Mouse (Mus musculus) ES-E14 (cell line): ENCODE results near the gene Tacc3. TPM values are rescaled to one million over a fixed set of nuclear protein-coding genes. Genes with fewer than 3 reads are reported as not detected.

Experiments
- DNase-seq: peaks from one replicate; pipeline ENCODE4 v3.0.0-alpha.2; 2013; ENCODE audit warnings: low read depth, low spot score
- H3K27ac ChIP-seq: 2 replicates; pipeline ENCODE4 v1.5.1; 2012; ENCODE audit warnings: low read depth, mild to moderate bottlenecking, low read length, moderate library complexity, mixed read lengths; ENCODE audit not compliant: poor library complexity, insufficient read depth, severe bottlenecking
- H3K36me3 ChIP-seq: 2 replicates; pipeline ENCODE4 v1.6.1; 2012; ENCODE audit warnings: mild to moderate bottlenecking, low read length, moderate library complexity, mixed read lengths; ENCODE audit not compliant: control insufficient read depth, poor library complexity, insufficient read depth, severe bottlenecking
- H3K4me1 ChIP-seq, 2 experiments: fragments of 150-350 bp in 1 of 2; sonication (generic) in 1 of 2; 2 replicates each; pipeline ENCODE4 v1.6.1; 2012; ENCODE audit warnings: low read length in 2 of 2, mild to moderate bottlenecking in 1 of 2, mixed read lengths in 1 of 2; ENCODE audit not compliant: control insufficient read depth in 2 of 2, insufficient read depth in 2 of 2, poor library complexity in 1 of 2
- H3K4me3 ChIP-seq, 2 experiments: fragments of 150-350 bp in 1 of 2; sonication (generic) in 1 of 2; 2 replicates each; pipeline ENCODE4 v1.5.1; 2012; ENCODE audit warnings: low read length in 2 of 2, low read depth in 1 of 2, mild to moderate bottlenecking in 1 of 2, mixed read lengths in 1 of 2; ENCODE audit not compliant: insufficient read depth in 1 of 2, poor library complexity in 1 of 2, severe bottlenecking in 1 of 2
- H3K9ac ChIP-seq: 2 replicates; pipeline ENCODE4 v1.6.1; 2012; ENCODE audit warnings: low read depth, mild to moderate bottlenecking, low read length, mixed read lengths; ENCODE audit not compliant: poor library complexity, insufficient read depth, severe bottlenecking
- H3K9me3 ChIP-seq: fragments of 150-350 bp; sonication (generic); 2 replicates; pipeline ENCODE4 v1.6.1; 2012; ENCODE audit warnings: low read depth, mild to moderate bottlenecking, low read length; ENCODE audit not compliant: control insufficient read depth, insufficient read depth
- CHD2 ChIP-seq: IDR thresholded peaks from 2 replicates; pipeline ENCODE4 v1.6.1; 2014; ENCODE audit warnings: mild to moderate bottlenecking, low read depth, low read length, inconsistent platforms
- HCFC1 ChIP-seq: IDR thresholded peaks from 2 replicates; pipeline ENCODE4 v1.6.1; 2012; ENCODE audit warnings: low read length, inconsistent platforms, borderline replicate concordance; ENCODE audit not compliant: insufficient read depth
- MAFK ChIP-seq: IDR thresholded peaks from 2 replicates; pipeline ENCODE4 v1.6.1; 2014; ENCODE audit warnings: mild to moderate bottlenecking, low read depth, low read length, inconsistent platforms; ENCODE audit not compliant: insufficient read depth
- ZC3H11A ChIP-seq: IDR thresholded peaks from 2 replicates; pipeline ENCODE4 v1.6.1; 2012; ENCODE audit warnings: low read depth, mild to moderate bottlenecking, inconsistent platforms, low read length, borderline replicate concordance
- ZNF384 ChIP-seq: IDR thresholded peaks from 2 replicates; pipeline ENCODE4 v1.6.1; 2012; ENCODE audit warnings: low read depth, low read length, inconsistent platforms
- in situ Hi-C, 2 experiments: fragments of 600-800 bp; cut with MboI; formaldehyde crosslinking; loops; one replicate each; pipeline ENCODE4 v1.15.1; 2025; ENCODE audit warnings: low sequenced_read_pairs in 2 of 2, inconsistent platforms in 1 of 2; ENCODE audit not compliant: unreplicated experiment in 2 of 2
- total RNA-seq: library from RNA; depleted of rRNA; stranded (reverse); fragments of 300-350 nt; gene quantifications from 2 replicates; pipeline ENCODE4 v1.2.3, GENCODE M21; 2012

The Tacc3 gene
- total RNA-seq, 1 experiment: 132 TPM

GRCm38 (mm10) chr5:33703999-33704398 is 46.1 kb downstream of the Tacc3 start:
- TF ChIP-seq HCFC1: no peak
- no peak for TF ChIP-seq CHD2
- TF ChIP-seq MAFK: no peak
- no peak for TF ChIP-seq ZNF384
- TF ChIP-seq ZC3H11A: no peak
- no peak for DNase-seq
- Histone ChIP-seq H3K9me3 (no peaks in the 10 kb centered on the region), H3K9ac (no peak overlapping the region), H3K27ac (no peak overlapping the region), H3K36me3 (no peaks in the 10 kb centered on the region), H3K4me1 (peaks cover 3 to 12% of the 10 kb centered on the region in 2 experiments; a peak in 3 of 4 replicates), H3K4me3 (no peak overlapping the region)
- in situ Hi-C loops: loop anchor here in 1 of 2 experiments (25.0 kb wide), 1 partner anchor 1683 kb away; the partner anchor contains the start of gene Hmx1

- H3K27ac ChIP-seq: no peak overlapping the region
- H3K4me3 ChIP-seq: no peak overlapping the region
- no peak overlapping the region for H3K9ac ChIP-seq
- no peak for TF ChIP-seq MAFK
- TF ChIP-seq HCFC1: no peak
- H3K9me3 ChIP-seq: no peaks in the 10 kb centered on the region
- in situ Hi-C loops: loop anchor here in 1 of 2 experiments (25.0 kb wide), 1 partner anchor 1682 kb away; the partner anchor contains the start of gene Hmx1
- DNase-seq: no peak
- peaks cover 3 to 12% of the 10 kb centered on the region in 2 experiments; a peak in 3 of 4 replicates for H3K4me1 ChIP-seq
- H3K36me3 ChIP-seq: no peaks in the 10 kb centered on the region
Measured at GRCm38 (mm10) chr5:33704945-33705611, 47.1 kb downstream of the Tacc3 start.

GRCm38 (mm10) chr5:33705612-33706349 is 47.9 kb downstream of the Tacc3 start:
- in situ Hi-C loops: loop anchor here in 1 of 2 experiments (25.0 kb wide), 1 partner anchor 1682 kb away; the partner anchor contains the start of gene Hmx1
- no peaks in the 10 kb centered on the region for H3K36me3 ChIP-seq
- H3K4me1 ChIP-seq: peaks cover 0 to 12% of the 10 kb centered on the region in 2 experiments; a peak in 2 of 4 replicates
- no peak overlapping the region for H3K9ac ChIP-seq
- no peak overlapping the region for H3K4me3 ChIP-seq
- DNase-seq: no peak
- H3K9me3 ChIP-seq: no peaks in the 10 kb centered on the region
- no peak for TF ChIP-seq ZC3H11A
- TF ChIP-seq CHD2: no peak
- no peak for TF ChIP-seq MAFK
- no peak overlapping the region for H3K27ac ChIP-seq

- Histone ChIP-seq H3K9me3 (no peaks in the 10 kb centered on the region), H3K36me3 (no peaks in the 10 kb centered on the region), H3K9ac (no peak overlapping the region), H3K4me3 (no peak overlapping the region), H3K4me1 (peaks cover 0 to 12% of the 10 kb centered on the region in 2 experiments; a peak in 2 of 4 replicates), H3K27ac (no peak overlapping the region)
- no peak for TF ChIP-seq ZNF384
- in situ Hi-C loops: loop anchor here in 1 of 2 experiments (25.0 kb wide), 1 partner anchor 1681 kb away; the partner anchor contains the start of gene Hmx1
- DNase-seq: no peak
Measured at GRCm38 (mm10) chr5:33706350-33706629, 48.4 kb downstream of the Tacc3 start.

- H3K27ac ChIP-seq: no peak overlapping the region
- in situ Hi-C loops: loop anchor here in 1 of 2 experiments (25.0 kb wide), 1 partner anchor 1680 kb away; the partner anchor contains the start of gene Hmx1
- no peaks in the 10 kb centered on the region for H3K9me3 ChIP-seq
- H3K4me3 ChIP-seq: no peak overlapping the region
- no peaks in the 10 kb centered on the region for H3K36me3 ChIP-seq
- no peak overlapping the region for H3K9ac ChIP-seq
- peaks cover 0 to 12% of the 10 kb centered on the region in 2 experiments; a peak in 2 of 4 replicates for H3K4me1 ChIP-seq
- DNase-seq: no peak
- no peak for TF ChIP-seq HCFC1
- no peak for TF ChIP-seq CHD2
Measured at GRCm38 (mm10) chr5:33707163-33707562, 49.2 kb downstream of the Tacc3 start.
